Mouse (Mus musculus) ZHBTc4 (cell line): ENCODE data around the gene Mthfsd.

Experiments
- DNase-seq: peaks from one replicate; pipeline ENCODE4 v3.0.0-alpha.2; 2011; ENCODE audit warnings: low read depth, low spot score

The Mthfsd gene

DNA sequence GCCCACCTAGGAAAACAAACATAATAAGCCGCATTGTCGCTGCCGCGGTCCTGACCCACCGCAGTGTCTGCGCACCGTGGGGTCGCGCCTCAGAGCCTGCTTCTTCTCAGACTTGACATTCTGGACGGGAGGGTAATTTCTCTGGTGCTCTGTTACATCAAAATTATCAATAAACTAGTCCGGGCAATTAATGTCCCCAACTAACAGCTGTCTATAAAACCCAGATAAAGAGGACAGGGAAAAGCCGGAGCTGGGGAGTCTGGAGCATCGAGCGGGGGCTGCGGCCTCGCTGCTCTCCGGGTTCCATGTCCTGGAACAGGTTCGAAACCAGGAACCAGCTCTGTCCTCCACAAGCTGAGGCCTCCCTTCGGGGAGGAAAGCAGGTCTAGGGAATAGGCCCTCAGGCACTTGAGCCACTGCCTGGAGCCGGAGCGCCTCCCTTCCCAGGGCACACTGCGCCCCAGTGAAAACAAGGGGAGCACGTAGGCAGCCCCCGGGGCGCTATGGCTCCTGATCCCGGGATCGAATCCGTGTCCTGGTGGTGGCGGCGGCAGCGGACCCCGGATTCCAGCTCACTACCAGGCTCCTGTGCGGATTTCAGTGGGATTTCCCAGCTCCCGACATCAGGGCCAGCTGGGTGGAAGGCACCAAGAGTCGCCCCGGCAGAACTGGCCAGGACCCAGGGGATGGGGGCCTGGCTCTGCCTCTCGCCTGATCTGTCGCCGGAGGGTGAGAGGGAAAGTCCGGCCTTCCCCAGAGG, 19.1 kb downstream of the Mthfsd start:
- no peak for DNase-seq

DNA sequence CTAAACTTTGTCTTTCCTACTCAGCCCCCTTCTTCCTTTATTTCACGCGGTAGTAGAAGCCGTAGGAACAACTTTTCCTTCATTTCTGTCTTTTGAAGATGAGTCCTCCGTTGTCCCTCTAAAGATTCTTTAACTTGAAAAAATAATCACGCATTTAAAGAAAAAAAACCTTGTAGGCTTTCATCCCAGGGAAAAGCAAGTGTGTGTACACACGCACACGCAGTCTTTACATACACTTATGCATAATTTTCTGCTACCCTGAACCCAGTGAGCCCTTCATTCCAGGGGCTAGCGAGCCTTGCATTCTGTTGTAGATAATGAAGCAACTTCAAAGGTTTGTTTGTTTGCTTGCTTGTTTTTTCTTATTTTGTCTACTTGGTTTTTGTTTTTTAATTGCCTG, 19.9 kb downstream of the Mthfsd start:
- DNase-seq = no peak

DNA sequence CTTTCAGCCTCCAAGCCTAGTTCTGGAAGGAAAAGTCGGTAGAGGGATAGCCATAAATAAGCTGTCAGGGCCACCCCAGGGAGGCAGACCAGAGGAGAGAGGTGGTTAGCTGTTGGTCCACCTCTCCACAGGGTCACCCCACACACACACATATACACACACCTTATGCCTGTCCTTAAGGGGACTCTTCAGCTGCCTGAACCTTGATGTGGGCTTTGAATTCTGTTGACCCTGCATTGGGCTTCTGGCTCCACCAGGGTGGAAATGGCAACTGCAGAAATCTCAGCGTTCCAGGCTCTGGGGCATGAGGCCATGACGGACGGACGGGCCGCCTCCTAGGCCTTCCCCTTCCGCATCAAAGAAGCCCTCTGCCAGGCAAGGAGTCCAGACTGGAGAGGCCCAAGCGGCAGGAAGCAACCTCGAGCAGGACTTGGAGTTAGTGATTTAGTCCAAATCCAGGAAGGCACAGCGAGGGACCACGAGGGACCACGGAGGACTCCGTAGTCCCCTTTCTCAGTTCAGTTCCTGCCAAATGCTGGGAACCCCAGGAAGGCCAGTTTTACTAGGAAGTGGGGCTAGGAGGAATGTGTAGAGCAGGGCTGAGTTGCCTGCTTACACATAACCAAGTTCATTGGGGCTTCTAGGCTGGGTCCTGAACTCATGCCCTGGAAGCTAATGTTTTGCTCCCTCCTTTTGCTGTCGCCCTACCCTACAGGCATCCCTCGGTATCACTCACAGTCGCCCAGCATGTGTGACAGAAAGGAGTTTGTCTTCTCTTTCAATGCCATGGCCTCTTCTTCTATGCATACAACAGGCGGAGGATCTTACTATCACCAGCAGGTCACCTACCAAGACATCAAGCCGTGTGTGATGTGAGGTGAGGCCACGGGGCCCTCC, 21.9 kb downstream of the Mthfsd start:
- no peak for DNase-seq

DNA sequence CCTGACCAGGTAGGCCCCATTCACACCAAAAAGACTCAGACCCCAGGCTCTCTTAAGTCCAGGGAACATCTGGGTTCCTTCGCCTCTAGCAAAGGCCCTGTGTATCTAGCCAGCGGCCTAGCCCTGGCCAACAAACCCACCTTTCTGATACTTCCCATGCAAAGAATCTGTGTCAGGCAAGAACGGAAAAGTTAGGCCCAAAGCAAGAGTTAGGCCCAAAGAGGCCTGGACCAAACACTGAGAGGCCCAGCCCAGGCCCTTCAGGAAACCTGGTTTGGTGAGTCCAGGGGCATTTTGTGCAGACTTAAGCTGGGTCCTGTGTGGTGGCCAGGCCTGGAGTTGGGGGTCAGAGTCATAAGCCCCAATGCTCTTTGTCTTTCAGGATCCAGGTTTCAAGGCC, 22.6 kb downstream of the Mthfsd start:
- DNase-seq = no peak

DNA sequence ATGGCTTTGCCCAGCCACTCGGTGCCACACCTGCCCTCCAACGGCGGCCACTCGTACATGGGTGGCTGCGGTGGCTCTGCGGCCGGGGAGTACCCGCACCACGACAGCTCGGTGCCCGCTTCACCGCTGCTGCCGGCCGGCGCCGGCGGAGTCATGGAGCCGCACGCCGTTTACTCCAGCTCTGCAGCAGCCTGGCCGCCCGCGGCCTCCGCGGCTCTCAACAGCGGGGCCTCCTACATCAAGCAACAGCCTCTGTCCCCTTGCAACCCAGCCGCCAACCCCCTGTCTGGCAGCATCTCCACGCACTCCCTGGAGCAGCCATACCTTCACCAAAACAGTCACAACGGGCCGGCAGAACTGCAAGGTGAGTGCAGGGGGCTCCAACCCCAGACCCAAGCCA, 23.2 kb downstream of the Mthfsd start:
- DNase-seq = peak; percentile 61

DNA sequence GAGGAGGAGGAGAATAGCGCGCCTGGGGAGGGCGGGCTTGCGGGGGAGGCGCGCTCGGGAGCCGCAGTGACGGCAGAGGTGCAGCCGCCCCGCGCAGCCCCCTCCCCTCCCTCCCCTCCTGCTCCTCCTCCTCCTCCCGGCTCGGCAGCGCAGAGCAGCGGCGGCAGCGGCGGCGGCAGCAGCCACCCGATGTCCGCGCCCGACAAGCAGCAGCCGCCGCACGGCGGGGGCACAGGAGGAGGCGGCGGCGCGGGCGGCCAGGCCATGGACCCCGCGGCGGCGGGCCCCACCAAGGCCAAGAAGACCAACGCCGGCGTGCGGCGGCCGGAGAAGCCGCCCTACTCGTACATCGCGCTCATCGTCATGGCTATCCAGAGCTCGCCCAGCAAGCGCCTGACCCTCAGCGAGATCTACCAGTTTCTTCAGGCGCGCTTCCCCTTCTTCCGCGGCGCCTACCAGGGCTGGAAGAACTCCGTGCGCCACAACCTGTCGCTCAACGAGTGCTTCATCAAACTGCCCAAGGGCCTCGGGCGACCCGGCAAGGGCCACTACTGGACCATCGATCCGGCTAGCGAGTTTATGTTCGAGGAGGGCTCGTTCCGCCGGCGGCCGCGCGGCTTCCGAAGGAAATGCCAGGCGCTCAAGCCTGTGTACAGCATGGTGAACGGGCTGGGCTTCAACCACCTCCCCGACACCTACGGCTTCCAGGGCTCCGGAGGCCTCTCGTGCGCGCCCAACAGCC, 23.8 kb downstream of the Mthfsd start, which contains the start of gene Foxf1:
Gene Foxf1, plus strand, starts transcription at position 177 of the 742 bp plus-strand sequence.
- peak; percentile 71 for DNase-seq

DNA sequence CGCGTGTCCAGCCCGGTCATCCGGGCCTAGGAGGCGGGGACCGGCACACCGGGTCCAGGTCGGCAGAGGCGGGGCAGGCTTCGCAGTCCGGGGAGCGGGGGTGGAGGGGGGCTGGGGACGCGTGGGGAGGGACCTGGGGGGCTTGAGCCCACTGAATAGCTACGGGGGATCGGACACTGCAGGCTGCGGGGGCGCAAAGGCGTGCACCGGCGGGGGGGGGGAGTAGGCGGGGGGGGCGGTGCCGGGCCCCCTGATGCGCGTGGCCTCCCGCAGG, 24.3 kb downstream of the Mthfsd start:
- no peak for DNase-seq

DNA sequence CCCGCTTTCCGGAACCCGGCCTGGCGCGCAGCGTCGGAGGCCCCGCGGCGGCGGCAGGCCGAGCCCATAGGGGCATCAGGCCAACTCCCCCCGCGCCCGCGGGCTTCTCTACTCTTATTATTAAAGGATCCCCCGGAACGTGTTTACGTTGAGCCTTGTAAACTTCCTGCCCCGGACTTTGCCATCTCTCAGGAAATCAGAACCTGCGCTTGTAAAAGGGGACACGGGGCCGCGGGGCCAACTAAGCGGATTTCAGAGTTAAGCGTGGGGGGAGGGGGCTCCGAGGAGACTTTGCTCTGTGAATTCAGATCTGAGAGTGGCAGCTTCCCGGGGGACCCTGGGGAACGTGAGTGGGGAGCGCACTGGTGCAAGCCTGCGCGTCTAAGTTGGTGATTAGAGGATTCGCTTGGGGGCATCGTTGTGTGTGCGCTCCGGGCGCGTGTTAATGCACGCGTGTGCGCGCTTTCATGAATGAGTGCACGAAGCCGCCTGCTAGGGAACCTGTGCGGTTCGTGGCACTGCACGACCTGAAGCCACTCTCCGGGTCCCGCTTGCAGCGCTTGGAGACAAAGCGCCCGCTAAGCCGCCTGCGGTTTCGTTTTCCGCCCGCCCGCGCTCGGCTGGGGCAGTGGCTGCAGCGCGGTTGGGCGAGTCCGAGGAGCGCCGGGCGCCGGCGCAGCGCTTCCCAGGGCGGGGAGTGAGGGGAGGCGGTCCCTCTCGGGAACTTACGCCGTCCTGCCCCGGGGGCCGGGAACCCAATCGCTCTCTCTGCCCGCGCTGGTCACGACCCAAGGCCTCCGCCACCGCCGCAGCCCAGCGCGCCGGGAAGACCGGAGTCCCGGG, 24.9 kb downstream of the Mthfsd start:
- peak; percentile 90 for DNase-seq

DNA sequence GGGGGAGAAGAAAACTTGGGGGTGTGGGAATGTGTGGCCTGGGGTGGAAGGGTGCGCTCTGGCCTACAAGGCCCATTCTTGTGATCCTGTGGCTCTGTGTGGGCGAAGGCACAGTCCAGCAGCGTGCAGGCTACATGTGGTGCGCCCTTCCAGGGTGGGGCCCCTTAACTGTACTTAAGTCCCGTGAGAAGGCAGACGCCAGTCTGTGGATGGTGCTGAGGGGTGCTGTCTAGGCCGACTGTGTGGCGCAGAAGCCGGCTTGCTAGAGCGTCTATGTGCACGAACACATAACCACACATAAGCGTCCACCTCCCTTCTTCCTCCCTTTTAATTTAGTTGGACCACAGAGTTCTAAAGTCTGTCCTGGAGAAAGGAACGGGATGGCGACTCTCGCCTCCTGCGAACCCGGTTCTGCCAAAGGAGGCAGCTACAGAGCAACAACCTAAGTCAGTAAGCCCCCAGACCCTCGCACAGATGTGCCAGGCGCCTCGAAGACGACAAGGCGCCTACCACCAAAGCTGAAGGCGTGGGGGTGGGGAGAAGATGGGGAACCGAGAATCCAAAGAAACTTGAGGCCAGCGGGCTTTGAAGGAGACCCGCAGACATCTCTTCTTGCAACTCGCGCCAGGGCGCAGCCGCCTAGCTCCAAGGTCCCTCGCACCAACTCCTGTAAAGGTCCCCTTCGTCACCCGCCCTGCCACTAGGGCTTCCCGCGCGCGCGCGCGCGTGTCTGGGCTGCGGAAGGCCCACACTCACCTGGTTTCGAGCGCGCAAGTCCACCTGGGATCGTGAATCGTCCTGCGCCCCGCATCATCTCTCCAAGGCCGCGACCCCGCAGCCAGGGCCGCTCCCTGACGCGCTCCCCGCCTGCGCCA, 25.7 kb downstream of the Mthfsd start:
- peak; percentile 68 for DNase-seq

DNA sequence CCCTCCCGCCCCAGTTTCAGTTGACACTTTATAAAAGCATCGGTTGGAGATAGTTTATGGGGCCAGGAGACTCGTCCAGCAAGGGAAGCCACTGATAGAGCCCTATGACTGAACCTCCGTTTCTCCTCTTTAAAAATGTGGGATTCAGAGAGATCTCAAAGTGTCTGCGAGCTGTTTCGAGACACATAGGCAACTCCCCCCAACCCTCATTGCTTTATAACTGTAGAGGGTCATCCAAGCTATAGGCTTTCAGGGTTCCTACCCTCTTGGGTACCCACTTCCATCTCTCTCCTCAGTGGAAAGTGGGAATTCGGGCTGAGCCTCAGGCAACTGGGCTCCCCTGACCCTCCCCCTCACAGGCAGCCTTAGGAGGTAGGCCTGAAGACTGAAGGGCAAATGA, 26.8 kb downstream of the Mthfsd start:
- no peak for DNase-seq

DNA sequence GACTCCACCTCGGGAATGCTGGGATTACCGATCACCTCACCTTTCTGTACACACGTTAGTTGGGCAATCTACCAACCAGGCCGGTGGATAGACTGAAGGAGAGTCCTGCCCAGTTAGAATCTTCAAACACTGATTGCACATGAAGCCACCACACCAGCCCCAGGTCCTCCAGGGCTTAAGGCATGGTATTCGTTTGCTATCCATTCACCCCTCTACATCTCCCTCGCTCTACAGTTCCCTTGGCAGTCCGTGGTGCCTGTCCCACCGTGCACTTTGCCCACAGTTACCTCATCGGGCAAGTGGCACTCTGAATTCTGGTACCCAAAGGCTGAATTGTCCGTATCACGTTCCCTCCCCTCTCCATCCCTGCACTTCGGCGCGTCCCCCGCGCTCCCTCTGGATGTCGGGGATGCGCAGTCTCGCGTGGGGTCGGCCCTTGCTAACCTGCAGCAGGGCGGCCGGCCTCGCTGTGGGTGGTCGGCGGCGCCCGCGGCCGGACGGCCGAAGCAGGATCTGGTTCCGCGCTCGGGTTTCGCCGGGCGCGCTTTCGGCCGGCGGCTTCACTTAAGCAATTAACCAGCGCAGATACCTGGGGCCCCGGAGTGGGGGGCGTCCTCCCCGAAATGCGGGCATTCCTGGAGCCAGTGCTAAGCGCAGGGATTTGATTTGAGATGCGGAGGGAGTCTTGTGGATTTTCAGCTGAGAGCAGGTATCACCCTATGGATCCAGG, 27.7 kb downstream of the Mthfsd start:
- DNase-seq = peak; percentile 38

DNA sequence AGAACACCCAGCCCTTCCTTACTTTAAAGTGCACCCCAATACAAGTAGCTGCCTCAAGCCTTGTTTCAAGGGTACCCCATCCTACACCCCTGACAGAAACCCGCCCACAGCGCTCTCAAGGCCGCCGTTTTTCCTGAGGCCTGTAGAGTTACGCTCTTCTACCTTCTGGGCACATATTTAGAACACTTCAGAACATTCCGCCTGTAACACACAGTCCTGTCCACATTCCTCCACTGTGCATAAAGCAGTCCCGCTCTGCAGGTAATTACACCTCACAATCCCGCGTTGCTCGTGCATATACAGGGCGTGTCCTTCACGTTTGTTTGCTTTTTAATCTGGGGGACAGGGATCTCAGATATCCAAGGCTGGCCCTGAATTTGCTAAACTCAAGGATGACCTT, 28.2 kb downstream of the Mthfsd start:
- DNase-seq = peak; percentile 28

DNA sequence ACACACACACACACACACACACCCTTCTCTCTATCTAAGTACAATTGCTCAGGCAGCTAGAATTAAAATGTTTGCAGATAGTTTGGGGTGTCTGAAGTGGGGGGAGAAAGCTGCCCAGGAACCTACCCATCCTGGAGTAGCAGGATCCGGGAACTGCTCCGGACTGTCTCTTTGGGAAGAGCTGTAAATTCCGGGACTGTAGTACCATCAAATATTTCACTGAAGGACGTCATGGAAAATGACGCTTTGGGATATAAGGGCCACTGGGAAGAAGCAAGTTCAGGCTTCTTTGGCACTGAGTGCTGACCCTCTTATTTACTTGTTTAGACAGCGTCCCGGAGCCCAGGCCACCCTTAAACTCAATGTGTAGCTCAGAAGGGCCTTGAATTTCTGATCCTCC, 29.0 kb downstream of the Mthfsd start:
- no peak for DNase-seq

DNA sequence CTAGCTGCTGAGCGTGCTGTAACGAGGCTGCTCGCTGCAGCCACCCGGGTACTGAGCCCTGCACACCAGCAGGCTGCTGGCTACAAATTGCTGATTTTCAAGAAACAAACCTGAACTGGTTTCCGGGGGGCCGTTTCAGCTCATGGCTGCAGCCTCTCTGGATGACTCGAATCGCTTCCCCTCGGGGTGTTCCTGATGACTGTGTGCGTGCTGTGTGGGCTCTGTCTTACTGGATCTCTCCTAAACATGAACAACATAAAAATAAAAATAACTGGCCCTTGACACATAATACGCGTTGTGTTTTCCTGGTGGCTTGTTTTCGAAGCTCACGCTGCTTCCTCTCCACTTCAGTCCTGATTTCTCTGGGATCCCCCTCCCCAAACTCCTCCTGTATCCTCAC, 29.5 kb downstream of the Mthfsd start:
- no peak for DNase-seq

DNA sequence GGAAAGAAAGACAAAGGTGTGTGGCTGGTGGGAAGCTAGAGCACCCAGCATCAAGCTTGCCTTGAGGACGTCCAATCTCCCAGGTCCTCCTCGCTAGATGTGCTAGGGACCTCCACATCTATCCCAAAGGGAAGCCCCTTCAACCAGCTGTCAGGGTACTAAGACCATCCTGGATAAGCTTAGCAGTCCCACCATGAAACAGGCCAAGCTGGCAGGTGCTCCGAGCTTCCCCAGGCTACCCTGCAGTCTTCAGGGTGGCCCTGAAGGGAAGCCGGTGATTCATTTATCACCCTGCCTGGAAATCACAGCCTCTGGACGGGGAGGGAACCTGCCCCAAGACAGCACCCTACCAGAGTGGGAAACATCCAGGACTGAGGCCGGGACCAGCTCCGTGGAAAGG, 31.6 kb downstream of the Mthfsd start:
- DNase-seq = no peak

DNA sequence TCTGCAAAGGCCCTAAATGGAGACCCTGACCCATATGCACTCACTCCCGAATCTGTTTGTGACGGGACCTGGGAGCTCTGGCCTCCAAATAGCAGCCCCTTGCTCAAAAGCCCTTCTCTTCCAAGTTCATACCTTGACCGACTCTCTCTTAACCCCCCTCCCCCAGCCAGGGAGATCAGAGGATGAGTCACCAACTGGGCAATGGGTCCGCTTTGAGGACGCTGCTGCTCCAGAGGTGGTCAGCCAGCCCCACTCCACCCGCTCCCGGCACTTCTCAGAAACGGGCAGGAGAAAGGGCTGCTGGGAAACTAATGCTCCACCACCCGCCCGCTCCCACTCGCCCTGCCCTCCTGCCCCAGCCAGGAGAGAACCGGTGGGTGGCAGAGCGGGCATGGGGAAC, 32.3 kb downstream of the Mthfsd start:
- DNase-seq = no peak

DNA sequence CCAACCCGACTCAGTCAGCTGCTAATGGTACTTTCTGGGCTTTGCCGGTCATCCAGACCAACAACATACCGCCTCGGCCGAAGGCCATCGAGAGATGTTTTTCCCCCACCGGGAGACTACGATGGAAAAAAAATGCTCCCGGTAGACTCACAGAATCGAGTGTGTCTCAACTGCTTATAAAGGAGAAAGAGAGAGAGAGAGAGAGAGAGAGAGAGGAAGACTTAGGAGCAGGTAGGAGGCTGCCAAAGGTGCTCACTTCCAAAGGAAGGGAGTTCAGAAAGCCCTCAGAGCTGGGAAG, 33.4 kb downstream of the Mthfsd start:
- DNase-seq = no peak

DNA sequence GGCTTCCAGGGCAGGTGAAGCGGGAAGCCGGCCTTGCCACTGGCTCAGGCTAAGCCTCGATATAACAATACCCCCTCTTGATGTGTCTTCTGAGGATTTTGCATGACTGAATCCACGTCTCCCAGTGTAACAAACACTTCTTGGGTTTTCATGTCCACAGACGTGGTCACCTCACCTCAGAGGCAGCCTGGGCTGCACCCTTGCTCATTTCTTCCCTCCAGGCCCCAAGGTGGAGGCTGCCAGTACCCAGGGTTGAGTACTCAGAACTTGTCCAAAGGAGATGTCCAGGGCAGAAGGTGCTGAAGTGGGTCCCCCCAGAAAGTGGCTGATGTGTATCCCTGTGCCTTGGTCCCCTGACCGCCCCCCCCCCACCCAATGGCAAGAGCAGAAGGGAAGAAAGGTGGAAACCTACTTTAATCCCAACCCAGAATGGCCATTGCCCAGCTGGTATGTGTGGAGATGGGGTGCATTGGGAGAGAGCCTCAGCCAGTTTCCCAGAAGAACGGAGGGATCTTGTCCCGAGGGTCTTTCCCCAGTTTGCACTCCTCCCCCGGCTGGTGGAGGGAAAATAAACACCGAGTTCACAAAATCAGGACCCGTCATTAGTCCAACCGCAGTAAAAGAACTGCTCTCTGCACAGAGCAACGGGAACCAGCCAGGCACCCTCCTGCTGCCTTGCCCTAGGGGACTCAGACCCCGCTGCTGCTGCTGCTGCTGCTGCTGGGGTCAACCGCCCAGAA, 33.9 kb downstream of the Mthfsd start:
- no peak for DNase-seq
